Mouse (Mus musculus) kidney, adult 11 months (tissue): ENCODE measurements at regions not wholly inside any gene's neighbourhood (a gene's known extent, or its start where the extent isn't known, plus 50 kb on each side); places are given as distances from the start of the nearest gene placed in this dataset.
A peak's percentile ranks its signal among the peaks of the same experiment; 100 is the strongest.
"Not testable (repeated sequence)": the region's sequence is repeated elsewhere in the genome, so short reads cannot be mapped to it uniquely, and the experiment has no call there.

Source experiments
- DNase-seq: peaks from one replicate; pipeline ENCODE4 v3.0.0; 2022

DNA sequence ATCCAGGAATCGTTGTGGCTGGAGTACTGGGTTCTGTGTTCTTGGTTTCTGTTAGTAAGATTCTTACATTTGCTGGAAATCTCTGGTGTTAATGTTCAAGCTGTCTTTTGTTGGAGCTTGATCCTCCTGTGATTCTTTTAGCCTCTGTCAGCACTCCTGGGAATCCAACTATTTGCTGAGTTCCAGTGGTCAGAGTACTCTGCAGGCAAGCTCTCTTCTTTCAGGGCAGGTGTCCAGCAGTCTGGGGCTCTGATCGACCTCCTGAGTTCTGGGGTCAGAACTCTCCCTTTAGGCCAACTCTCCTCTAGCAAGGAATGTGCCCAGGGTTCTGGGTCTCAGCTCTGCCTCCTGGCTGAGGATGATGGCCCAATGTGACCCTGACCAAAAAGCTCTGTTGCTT is 1857.2 kb upstream of the Pcdh17 start:
- DNase-seq: peak; percentile 58

DNA sequence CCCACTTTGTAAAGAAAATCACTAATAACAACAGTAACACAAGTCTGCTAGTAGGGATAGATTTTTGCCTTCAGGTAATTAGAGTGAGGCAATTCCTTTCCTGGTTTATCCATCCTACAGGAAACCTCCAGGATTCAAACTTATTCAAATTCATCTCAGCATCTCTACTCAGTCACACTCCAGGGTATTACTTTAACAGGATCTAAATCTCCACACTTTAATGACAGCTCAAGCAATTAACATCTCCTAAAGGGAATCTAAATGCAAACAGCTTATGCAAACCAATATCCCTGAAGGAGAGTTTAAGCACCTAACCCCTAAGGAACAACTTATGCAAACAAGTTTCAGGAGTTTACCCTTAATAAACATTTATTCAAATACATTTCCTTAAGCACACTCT is 1835.7 kb upstream of the Pcdh17 start:
- no peak for DNase-seq

DNA sequence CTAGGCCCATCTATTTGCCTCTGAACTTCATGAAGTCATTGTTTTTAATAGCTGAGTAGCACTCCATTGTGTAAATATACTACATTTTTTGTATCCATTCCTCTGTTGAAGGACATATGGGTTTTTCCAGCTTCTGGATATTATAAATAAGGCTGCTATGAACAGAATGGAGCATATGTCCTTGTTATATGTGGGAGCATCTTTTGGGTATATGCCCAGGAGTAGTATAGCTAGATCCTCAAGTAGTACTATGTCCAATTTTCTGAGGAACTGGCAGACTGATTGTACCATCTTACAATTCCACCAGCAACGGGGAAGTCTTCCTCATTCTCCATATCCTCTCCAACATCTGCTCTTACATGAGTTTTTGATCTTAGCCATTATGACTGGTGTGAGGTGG is 1832.6 kb upstream of the Pcdh17 start:
- DNase-seq: not testable (repeated sequence)
